Mouse (Mus musculus): Measurements from ENCODE around the gene Bcas3. TPM values are rescaled to one million over a fixed set of nuclear protein-coding genes. Genes with fewer than 3 reads are reported as not detected.

Bcas3 gene
- polyA plus RNA-seq, 1 experiment from 2014 or later: 27.7 TPM

GRCm38 (mm10) chr11:85667741-85668140 is 314.8 kb downstream of the Bcas3 start:
- H3K4me3 ChIP-seq: peak overlapping the region; percentile 25; the same call in 1 of the 2 replicates
- H3K27ac ChIP-seq (replicated peaks): peak overlapping the region; percentile 74
- DNase-seq (ENCODE audit: low spot score): peak; percentile 88
- no peaks in the 10 kb centered on the region for H3K9me3 ChIP-seq
- no peaks in the 10 kb centered on the region for H3K36me3 ChIP-seq (replicated peaks)
- WGBS: 24% methylated on average over 9 of the region's 9 CpGs
- peaks cover 74% of the 10 kb centered on the region for H3K4me1 ChIP-seq
- H3K27me3 ChIP-seq (replicated peaks; ENCODE audit: low read depth, poor library complexity, severe bottlenecking): no peaks in the 10 kb centered on the region; the same call in 1 of the 2 replicates

GRCm38 (mm10) chr11:85672881-85673475 is 320.0 kb downstream of the Bcas3 start:
- no peak overlapping the region for H3K4me3 ChIP-seq
- H3K27me3 ChIP-seq (replicated peaks; ENCODE audit: low read depth, poor library complexity, severe bottlenecking): peaks cover 16% of the 10 kb centered on the region; the same call in 1 of the 2 replicates
- no peaks in the 10 kb centered on the region for H3K9me3 ChIP-seq
- no peak overlapping the region for H3K27ac ChIP-seq (replicated peaks)
- H3K4me1 ChIP-seq: peaks cover 76% of the 10 kb centered on the region
- DNase-seq (ENCODE audit: low spot score): no peak
- WGBS: 80% methylated on average over 10 of the region's 10 CpGs
- no peaks in the 10 kb centered on the region for H3K36me3 ChIP-seq (replicated peaks)

- H3K4me1 ChIP-seq: peaks cover 75% of the 10 kb centered on the region
- H3K4me3 ChIP-seq: no peak overlapping the region
- H3K36me3 ChIP-seq (replicated peaks): no peaks in the 10 kb centered on the region
- WGBS: 44% methylated on average over 4 of the region's 4 CpGs
- H3K27ac ChIP-seq (replicated peaks): peak overlapping the region; percentile 60; the same call in 1 of the 2 replicates
- DNase-seq (ENCODE audit: low spot score): no peak
- H3K9me3 ChIP-seq: no peaks in the 10 kb centered on the region
- H3K27me3 ChIP-seq (replicated peaks; ENCODE audit: low read depth, poor library complexity, severe bottlenecking): peaks cover 16% of the 10 kb centered on the region; the same call in 1 of the 2 replicates
These were observed 322.3 kb downstream of the Bcas3 start for GRCm38 (mm10) chr11:85675244-85675643.

GRCm38 (mm10) chr11:85676357-85677004 is 323.5 kb downstream of the Bcas3 start:
- Histone ChIP-seq H3K4me1 (peaks cover 68% of the 10 kb centered on the region), H3K27ac (replicated peaks) (peak overlapping the region; percentile 72), H3K9me3 (no peaks in the 10 kb centered on the region), H3K36me3 (replicated peaks) (no peaks in the 10 kb centered on the region), H3K27me3 (replicated peaks; ENCODE audit: low read depth, poor library complexity, severe bottlenecking) (peaks cover 16% of the 10 kb centered on the region; the same call in 1 of the 2 replicates), H3K4me3 (no peak overlapping the region)
- peak; percentile 59 for DNase-seq (ENCODE audit: low spot score)
- WGBS: 42% methylated on average over 10 of the region's 10 CpGs

- Histone ChIP-seq H3K4me1 (peaks cover 76% of the 10 kb centered on the region), H3K27ac (replicated peaks) (peak overlapping the region; percentile 32)
- DNase-seq (ENCODE audit: low spot score): no peak
These were observed 325.7 kb downstream of the Bcas3 start for GRCm38 (mm10) chr11:85678666-85679065.

GRCm38 (mm10) chr11:85681580-85682419 is 328.8 kb downstream of the Bcas3 start:
- H3K4me3 ChIP-seq: no peak overlapping the region
- peaks cover 7% of the 10 kb centered on the region for H3K27me3 ChIP-seq (replicated peaks; ENCODE audit: low read depth, poor library complexity, severe bottlenecking)
- peak overlapping the region; percentile 35; the same call in 1 of the 2 replicates for H3K27ac ChIP-seq (replicated peaks)
- no peak for DNase-seq (ENCODE audit: low spot score)
- H3K36me3 ChIP-seq (replicated peaks): no peaks in the 10 kb centered on the region
- no peaks in the 10 kb centered on the region for H3K9me3 ChIP-seq
- H3K4me1 ChIP-seq: peaks cover 61% of the 10 kb centered on the region
- 74% methylated on average over 11 of the region's 11 CpGs for WGBS

More at GRCm38 (mm10) chr11:85678666-85679065, 325.7 kb downstream of the Bcas3 start:
- Histone ChIP-seq H3K4me3 (no peak overlapping the region), H3K9me3 (no peaks in the 10 kb centered on the region), H3K36me3 (replicated peaks) (no peaks in the 10 kb centered on the region), H3K27me3 (replicated peaks; ENCODE audit: low read depth, poor library complexity, severe bottlenecking) (peaks cover 24% of the 10 kb centered on the region)
- WGBS: 47% methylated on average over 5 of the region's 5 CpGs

GRCm38 (mm10) chr11:85684981-85685380 is 332.0 kb downstream of the Bcas3 start:
- WGBS: 90% methylated on average over 2 of the region's 2 CpGs
- H3K27ac ChIP-seq (replicated peaks): no peak overlapping the region

GRCm38 (mm10) chr11:85687816-85688439 is 335.0 kb downstream of the Bcas3 start:
- Histone ChIP-seq H3K27ac (replicated peaks) (0 out of 2 replicates have a peak overlapping the region, but pooled peaks have one; percentile 20), H3K27me3 (replicated peaks; ENCODE audit: low read depth, poor library complexity, severe bottlenecking) (peaks cover 32% of the 10 kb centered on the region), H3K36me3 (replicated peaks) (no peaks in the 10 kb centered on the region), H3K4me1 (peaks cover 53% of the 10 kb centered on the region), H3K4me3 (no peak overlapping the region), H3K9me3 (no peaks in the 10 kb centered on the region)
- 41% methylated on average over 8 of the region's 8 CpGs for WGBS
- DNase-seq (ENCODE audit: low spot score): no peak

More at GRCm38 (mm10) chr11:85684981-85685380, 332.0 kb downstream of the Bcas3 start:
- H3K27me3 ChIP-seq (replicated peaks; ENCODE audit: low read depth, poor library complexity, severe bottlenecking): peaks cover 28% of the 10 kb centered on the region
- no peak for DNase-seq (ENCODE audit: low spot score)
- peaks cover 53% of the 10 kb centered on the region for H3K4me1 ChIP-seq
- no peaks in the 10 kb centered on the region for H3K36me3 ChIP-seq (replicated peaks)
- H3K9me3 ChIP-seq: no peaks in the 10 kb centered on the region
- no peak overlapping the region for H3K4me3 ChIP-seq

- H3K36me3 ChIP-seq (replicated peaks): no peaks in the 10 kb centered on the region
- 79% methylated on average over 6 of the region's 6 CpGs for WGBS
- H3K4me3 ChIP-seq: no peak overlapping the region
- peaks cover 36% of the 10 kb centered on the region for H3K27me3 ChIP-seq (replicated peaks; ENCODE audit: low read depth, poor library complexity, severe bottlenecking)
- DNase-seq (ENCODE audit: low spot score): no peak
- H3K27ac ChIP-seq (replicated peaks): no peak overlapping the region
- no peaks in the 10 kb centered on the region for H3K9me3 ChIP-seq
- peaks cover 53% of the 10 kb centered on the region for H3K4me1 ChIP-seq
These were observed 335.5 kb downstream of the Bcas3 start for GRCm38 (mm10) chr11:85688440-85688838.

GRCm38 (mm10) chr11:85689226-85689625 is 336.3 kb downstream of the Bcas3 start:
- DNase-seq (ENCODE audit: low spot score): no peak
- no peaks in the 10 kb centered on the region for H3K9me3 ChIP-seq
- peaks cover 44% of the 10 kb centered on the region for H3K27me3 ChIP-seq (replicated peaks; ENCODE audit: low read depth, poor library complexity, severe bottlenecking)
- peaks cover 57% of the 10 kb centered on the region for H3K4me1 ChIP-seq
- H3K27ac ChIP-seq (replicated peaks): no peak overlapping the region
- no peak overlapping the region for H3K4me3 ChIP-seq
- 92% methylated on average over 5 of the region's 5 CpGs for WGBS
- H3K36me3 ChIP-seq (replicated peaks): no peaks in the 10 kb centered on the region

- H3K27me3 ChIP-seq (replicated peaks; ENCODE audit: low read depth, poor library complexity, severe bottlenecking): peaks cover 62% of the 10 kb centered on the region
- no peaks in the 10 kb centered on the region for H3K36me3 ChIP-seq (replicated peaks)
- peaks cover 72% of the 10 kb centered on the region for H3K4me1 ChIP-seq
- no peaks in the 10 kb centered on the region for H3K9me3 ChIP-seq
- WGBS: 27% methylated on average over 5 of the region's 5 CpGs
- no peak for DNase-seq (ENCODE audit: low spot score)
- no peak overlapping the region for H3K4me3 ChIP-seq
- peak overlapping the region; percentile 30; the same call in 1 of the 2 replicates for H3K27ac ChIP-seq (replicated peaks)
These were observed 338.3 kb downstream of the Bcas3 start for GRCm38 (mm10) chr11:85691285-85691684.
